Mouse (Mus musculus) frontal cortex, postnatal 36 days (tissue): ENCODE results near the gene Sipa1l3.

ENCODE experiments used
- DNase-seq, 2 experiments: peaks; one replicate each; pipeline ENCODE4 v3.0.0; 2022; ENCODE audit warnings: low spot score in 2 of 2

Gene Sipa1l3

GRCm38 (mm10) chr7:29416906-29417305 is 101.5 kb downstream of the Sipa1l3 start:
- DNase-seq, result no peak

- no peak for DNase-seq
Measured at GRCm38 (mm10) chr7:29411838-29412580, 106.4 kb downstream of the Sipa1l3 start.

GRCm38 (mm10) chr7:29411216-29411816 is 107.1 kb downstream of the Sipa1l3 start:
- no peak for DNase-seq

GRCm38 (mm10) chr7:29410402-29410801 is 108.0 kb downstream of the Sipa1l3 start:
- DNase-seq, result no peak

GRCm38 (mm10) chr7:29406855-29407254 is 111.6 kb downstream of the Sipa1l3 start:
- no peak for DNase-seq

GRCm38 (mm10) chr7:29404126-29404525 is 114.3 kb downstream of the Sipa1l3 start:
- no peak for DNase-seq

GRCm38 (mm10) chr7:29402015-29402414 is 116.4 kb downstream of the Sipa1l3 start:
- no peak for DNase-seq

GRCm38 (mm10) chr7:29400451-29400850 is 118.0 kb downstream of the Sipa1l3 start:
- DNase-seq, result no peak

- DNase-seq, result no peak
Measured at GRCm38 (mm10) chr7:29399056-29399455, 119.4 kb downstream of the Sipa1l3 start.

- no peak for DNase-seq
Measured at GRCm38 (mm10) chr7:29397486-29397885, 121.0 kb downstream of the Sipa1l3 start.

GRCm38 (mm10) chr7:29396943-29397340 is 121.5 kb downstream of the Sipa1l3 start:
- no peak for DNase-seq

GRCm38 (mm10) chr7:29396216-29396942 is 122.1 kb downstream of the Sipa1l3 start:
- DNase-seq, result no peak

GRCm38 (mm10) chr7:29395179-29395578 is 123.3 kb downstream of the Sipa1l3 start:
- DNase-seq, result no peak

- no peak for DNase-seq
Measured at GRCm38 (mm10) chr7:29393292-29393691, 125.1 kb downstream of the Sipa1l3 start.

GRCm38 (mm10) chr7:29392805-29393204 is 125.6 kb downstream of the Sipa1l3 start:
- DNase-seq, result no peak

GRCm38 (mm10) chr7:29391761-29392512 is 126.5 kb downstream of the Sipa1l3 start:
- no peak for DNase-seq

GRCm38 (mm10) chr7:29391112-29391760 is 127.2 kb downstream of the Sipa1l3 start:
- DNase-seq, result no peak

GRCm38 (mm10) chr7:29390234-29390633 is 128.2 kb downstream of the Sipa1l3 start:
- DNase-seq, result no peak

- DNase-seq, result peak; percentile 51 to 59
Measured at GRCm38 (mm10) chr7:29387524-29388068, 130.8 kb downstream of the Sipa1l3 start.

GRCm38 (mm10) chr7:29386349-29386748 is 132.1 kb downstream of the Sipa1l3 start:
- DNase-seq, result no peak

- DNase-seq, result no peak
Measured at GRCm38 (mm10) chr7:29385791-29386190, 132.7 kb downstream of the Sipa1l3 start.
